Mouse (Mus musculus): ENCODE data around the gene Pebp1. TPM values are rescaled to one million over a fixed set of nuclear protein-coding genes. Genes with fewer than 3 reads are reported as not detected.
A peak's percentile ranks its signal among the peaks of the same experiment; 100 is the strongest.

Gene Pebp1
- polyA plus RNA-seq (2014; fragmentation: Nextera tagmentation; extraction: Ambion mirVana), result 838 and 884 TPM in 2 replicates

DNA sequence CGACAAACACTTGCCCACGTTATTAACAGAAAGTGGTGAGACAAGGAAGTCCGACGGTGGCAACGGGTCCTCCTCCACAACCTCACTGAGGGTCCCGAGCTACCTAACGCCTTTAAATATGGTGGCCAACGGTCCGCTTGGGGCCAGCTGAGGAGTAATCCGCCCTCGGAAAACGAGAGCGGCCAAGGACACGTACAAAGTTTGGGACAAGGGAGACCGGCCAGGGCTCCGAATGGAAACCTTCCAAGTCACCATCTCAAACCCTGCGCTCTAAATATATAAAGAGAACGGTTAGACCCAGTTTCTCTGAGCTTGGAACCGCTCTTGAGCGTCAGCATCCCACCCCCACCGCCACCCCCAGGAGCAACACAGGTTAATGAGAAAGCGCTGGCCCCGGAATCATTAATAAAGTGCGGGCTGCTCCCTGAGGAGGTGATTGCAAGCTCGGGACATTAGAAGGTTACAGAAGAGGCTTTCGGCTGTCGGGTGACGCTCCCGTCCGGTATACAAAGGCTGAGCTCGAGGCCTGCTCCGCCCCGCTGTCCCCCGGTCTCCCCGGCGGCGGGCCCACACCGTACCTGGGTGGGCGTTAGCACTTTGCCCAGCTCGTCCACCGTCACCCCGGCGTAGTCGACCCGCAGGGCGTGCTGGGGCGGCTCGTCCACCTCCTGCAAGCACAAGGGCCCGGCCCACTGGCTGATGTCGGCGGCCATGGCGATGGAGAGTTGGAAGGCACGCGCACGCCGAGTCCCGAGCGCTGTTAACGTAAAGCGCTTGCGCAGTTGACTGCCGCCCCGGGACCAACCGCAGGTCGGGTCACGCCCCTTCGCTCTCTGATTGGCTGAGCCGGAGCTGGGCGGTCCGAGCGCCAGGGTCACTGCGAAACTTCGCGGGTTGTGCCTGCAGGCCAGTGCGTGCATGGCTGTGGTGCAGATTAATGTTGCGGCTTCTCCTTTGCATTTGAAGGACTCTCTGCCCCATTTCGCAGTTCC is at the start of gene Pebp1:
TSS of gene Pebp1 (minus strand) at position 795 of the 992 bp plus-strand sequence.
- under 1% methylated on average over 73 of the region's 77 CpGs for WGBS
- Histone ChIP-seq H3K4me2 (ENCODE audit: low read depth, severe bottlenecking) (peak within 1 kb of the TSS; percentile 58), H3K27ac (replicated peaks; ENCODE audit: low read depth, low read length) (peak within 1 kb of the TSS; percentile 42), H3K27me3 (ENCODE audit: control insufficient read depth, insufficient read depth, low read length) (no peaks in the 10 kb centered on the region), H3K9ac (ENCODE audit: low read length) (peak within 1 kb of the TSS; percentile 92), H3K9me3 (ENCODE audit: control insufficient read depth, low read length) (no peaks in the 10 kb centered on the region), H3K4me3 (ENCODE audit: low read depth, low read length) (peak within 1 kb of the TSS; percentile 81), H3K36me3 (ENCODE audit: control insufficient read depth, insufficient read depth, low read length) (peaks cover 5% of the 10 kb centered on the region; the same call in 1 of the 2 replicates), H3K4me1 (ENCODE audit: control insufficient read depth, insufficient read depth, low read length) (peaks cover 12% of the 10 kb centered on the region; the same call in 1 of the 2 replicates)
- ATAC-seq (ENCODE audit: insufficient number of reproducible peaks, low FRiP score, low TSS enrichment, low read depth) (peak; percentile 91), DNase-seq (ENCODE audit: low spot score) (peak; percentile 97)

DNA sequence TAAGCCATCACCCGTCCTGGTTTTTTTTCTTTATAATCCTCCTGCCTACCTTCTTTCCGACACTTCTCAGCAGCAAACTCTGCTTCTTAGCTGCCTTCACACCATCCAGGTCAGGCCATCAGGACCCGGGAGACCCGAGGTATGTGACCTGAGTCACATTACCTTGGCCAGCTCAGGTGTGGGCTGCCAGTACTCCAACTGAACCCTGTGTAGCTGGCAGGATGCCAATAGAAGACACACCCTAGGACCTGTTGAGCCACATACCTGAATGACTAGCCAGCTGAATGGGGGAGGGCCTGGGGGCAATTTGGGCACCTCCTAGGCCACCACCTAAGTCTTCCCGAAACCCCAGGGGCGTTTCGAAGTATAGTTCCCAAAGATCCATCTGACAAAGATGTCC is 43.0 kb upstream of the Pebp1 start:
- no peaks in the 10 kb centered on the region for H3K9me3 ChIP-seq (ENCODE audit: control insufficient read depth, low read length)
- WGBS, result 85% methylated on average over 7 of the region's 7 CpGs
- no peak for ATAC-seq (ENCODE audit: insufficient number of reproducible peaks, low FRiP score, low TSS enrichment, low read depth)

GRCm38 (mm10) chr5:117326408-117326807 is 39.0 kb upstream of the Pebp1 start:
- Histone ChIP-seq H3K27ac (replicated peaks; ENCODE audit: low read depth, low read length) (no peak overlapping the region), H3K4me3 (ENCODE audit: low read depth, low read length) (no peak overlapping the region), H3K9me3 (ENCODE audit: control insufficient read depth, low read length) (no peaks in the 10 kb centered on the region), H3K4me1 (ENCODE audit: control insufficient read depth, insufficient read depth, low read length) (no peaks in the 10 kb centered on the region), H3K9ac (ENCODE audit: low read length) (no peak overlapping the region), H3K4me2 (ENCODE audit: low read depth, severe bottlenecking) (no peak overlapping the region), H3K36me3 (ENCODE audit: control insufficient read depth, insufficient read depth, low read length) (no peaks in the 10 kb centered on the region), H3K27me3 (ENCODE audit: control insufficient read depth, insufficient read depth, low read length) (0 out of 2 replicates have a peak, but pooled peaks cover 2% of the 10 kb centered on the region)
- WGBS, result 86% methylated on average over 6 of the region's 6 CpGs
- ATAC-seq (ENCODE audit: insufficient number of reproducible peaks, low FRiP score, low TSS enrichment, low read depth) (no peak), DNase-seq (ENCODE audit: low spot score) (no peak)

More for the DNA sequence above, 43.0 kb upstream of the Pebp1 start:
- Histone ChIP-seq H3K4me3 (ENCODE audit: low read depth, low read length) (no peak overlapping the region), H3K27ac (replicated peaks; ENCODE audit: low read depth, low read length) (no peak overlapping the region), H3K9ac (ENCODE audit: low read length) (no peak overlapping the region), H3K4me1 (ENCODE audit: control insufficient read depth, insufficient read depth, low read length) (no peaks in the 10 kb centered on the region), H3K36me3 (ENCODE audit: control insufficient read depth, insufficient read depth, low read length) (no peaks in the 10 kb centered on the region), H3K4me2 (ENCODE audit: low read depth, severe bottlenecking) (no peak overlapping the region), H3K27me3 (ENCODE audit: control insufficient read depth, insufficient read depth, low read length) (no peaks in the 10 kb centered on the region)
- no peak for DNase-seq (ENCODE audit: low spot score)

DNA sequence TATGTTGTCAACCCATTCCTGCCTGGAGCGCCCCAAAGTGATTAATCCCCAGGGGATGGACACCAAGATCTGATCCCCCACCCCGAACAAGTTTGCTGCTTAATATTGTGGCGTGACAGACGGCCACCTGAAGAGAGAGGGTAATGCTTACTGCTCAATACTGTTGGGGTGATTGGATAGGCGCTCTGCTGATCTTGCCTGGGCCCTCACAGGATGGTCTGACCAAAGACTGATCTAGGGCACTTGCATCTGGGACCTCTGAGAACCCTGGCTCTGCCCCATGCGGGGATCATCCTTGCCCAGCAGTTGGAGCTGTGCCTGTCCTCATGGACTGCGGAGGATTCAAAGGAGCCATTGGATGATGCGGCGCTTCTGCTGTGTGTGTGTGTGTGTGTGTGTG is 36.3 kb upstream of the Pebp1 start:
- Histone ChIP-seq H3K4me1 (ENCODE audit: control insufficient read depth, insufficient read depth, low read length) (no peaks in the 10 kb centered on the region), H3K36me3 (ENCODE audit: control insufficient read depth, insufficient read depth, low read length) (no peaks in the 10 kb centered on the region), H3K4me2 (ENCODE audit: low read depth, severe bottlenecking) (no peak overlapping the region), H3K9ac (ENCODE audit: low read length) (no peak overlapping the region), H3K27me3 (ENCODE audit: control insufficient read depth, insufficient read depth, low read length) (peaks cover 12% of the 10 kb centered on the region; the same call in 1 of the 2 replicates), H3K27ac (replicated peaks; ENCODE audit: low read depth, low read length) (no peak overlapping the region), H3K4me3 (ENCODE audit: low read depth, low read length) (no peak overlapping the region), H3K9me3 (ENCODE audit: control insufficient read depth, low read length) (no peaks in the 10 kb centered on the region)
- no peak for ATAC-seq (ENCODE audit: insufficient number of reproducible peaks, low FRiP score, low TSS enrichment, low read depth)
- 87% methylated on average over 9 of the region's 9 CpGs for WGBS
- DNase-seq (ENCODE audit: low spot score), result no peak

- peak; percentile 55 for ATAC-seq (ENCODE audit: insufficient number of reproducible peaks, low FRiP score, low TSS enrichment, low read depth)
- peak within 1 kb of the TSS; percentile 70 for H3K9ac ChIP-seq (ENCODE audit: low read length)
- H3K27ac ChIP-seq (replicated peaks; ENCODE audit: low read depth, low read length), result no peak within 1 kb of the TSS
- DNase-seq (ENCODE audit: low spot score), result peak; percentile 71
- peaks cover 4% of the 10 kb centered on the region; the same call in 1 of the 2 replicates for H3K4me1 ChIP-seq (ENCODE audit: control insufficient read depth, insufficient read depth, low read length)
- H3K4me2 ChIP-seq (ENCODE audit: low read depth, severe bottlenecking), result peak within 1 kb of the TSS; percentile 99
- WGBS, result 0% methylated on average over 81 of the region's 81 CpGs
- peaks cover 15% of the 10 kb centered on the region; the same call in 1 of the 2 replicates for H3K27me3 ChIP-seq (ENCODE audit: control insufficient read depth, insufficient read depth, low read length)
- H3K4me3 ChIP-seq (ENCODE audit: low read depth, low read length), result peak within 1 kb of the TSS; percentile 68
- no peaks in the 10 kb centered on the region for H3K9me3 ChIP-seq (ENCODE audit: control insufficient read depth, low read length)
- H3K36me3 ChIP-seq (ENCODE audit: control insufficient read depth, insufficient read depth, low read length), result no peaks in the 10 kb centered on the region
Measured at GRCm38 (mm10) chr5:117318741-117319629, 31.6 kb upstream of the Pebp1 start, which contains the start of gene Vsig10. Gene Vsig10, plus strand, starts transcription at chr5:117319083.

GRCm38 (mm10) chr5:117314587-117315428 is 27.4 kb upstream of the Pebp1 start:
- no peak for ATAC-seq (ENCODE audit: insufficient number of reproducible peaks, low FRiP score, low TSS enrichment, low read depth)
- Histone ChIP-seq H3K27me3 (ENCODE audit: control insufficient read depth, insufficient read depth, low read length) (0 out of 2 replicates have a peak, but pooled peaks cover 3% of the 10 kb centered on the region), H3K4me3 (ENCODE audit: low read depth, low read length) (no peak overlapping the region), H3K9ac (ENCODE audit: low read length) (no peak overlapping the region), H3K27ac (replicated peaks; ENCODE audit: low read depth, low read length) (no peak overlapping the region), H3K36me3 (ENCODE audit: control insufficient read depth, insufficient read depth, low read length) (no peaks in the 10 kb centered on the region), H3K4me1 (ENCODE audit: control insufficient read depth, insufficient read depth, low read length) (peaks cover 5% of the 10 kb centered on the region; the same call in 1 of the 2 replicates), H3K4me2 (ENCODE audit: low read depth, severe bottlenecking) (no peak overlapping the region; the same call in 1 of the 2 replicates), H3K9me3 (ENCODE audit: control insufficient read depth, low read length) (no peaks in the 10 kb centered on the region)
- 34% methylated on average over 9 of the region's 9 CpGs for WGBS
- no peak for DNase-seq (ENCODE audit: low spot score)

- Histone ChIP-seq H3K9me3 (ENCODE audit: control insufficient read depth, low read length) (no peaks in the 10 kb centered on the region), H3K4me2 (ENCODE audit: low read depth, severe bottlenecking) (peak overlapping the region; percentile 45), H3K9ac (ENCODE audit: low read length) (no peak overlapping the region), H3K4me3 (ENCODE audit: low read depth, low read length) (no peak overlapping the region; the same call in 1 of the 2 replicates), H3K4me1 (ENCODE audit: control insufficient read depth, insufficient read depth, low read length) (peaks cover 5% of the 10 kb centered on the region; the same call in 1 of the 2 replicates), H3K27me3 (ENCODE audit: control insufficient read depth, insufficient read depth, low read length) (0 out of 2 replicates have a peak, but pooled peaks cover 3% of the 10 kb centered on the region), H3K27ac (replicated peaks; ENCODE audit: low read depth, low read length) (no peak overlapping the region), H3K36me3 (ENCODE audit: control insufficient read depth, insufficient read depth, low read length) (no peaks in the 10 kb centered on the region)
- ATAC-seq (ENCODE audit: insufficient number of reproducible peaks, low FRiP score, low TSS enrichment, low read depth), result no peak
- DNase-seq (ENCODE audit: low spot score), result no peak
- 32% methylated on average over 10 of the region's 10 CpGs for WGBS
Measured at GRCm38 (mm10) chr5:117313909-117314308, 26.5 kb upstream of the Pebp1 start.
